Mouse (Mus musculus) olfactory bulb, adult 2 months (tissue): ENCODE data around the gene She. TPM values are rescaled to one million over a fixed set of nuclear protein-coding genes. Genes with fewer than 3 reads are reported as not detected.

Experiments
- H3K27ac ChIP-seq: fragments of 200-500 bp; 2 replicates; pipeline ENCODE4 v1.5.1; 2012; ENCODE audit warnings: low read depth, low read length; ENCODE audit not compliant: insufficient read depth
- H3K4me1 ChIP-seq: fragments of 200-500 bp; 2 replicates; pipeline ENCODE4 v1.6.1; 2012; ENCODE audit warnings: low read length; ENCODE audit not compliant: control insufficient read depth, insufficient read depth
- H3K4me3 ChIP-seq: fragments of 200-500 bp; 2 replicates; pipeline ENCODE4 v1.5.1; 2012; ENCODE audit warnings: mild to moderate bottlenecking, low read depth, low read length, moderate library complexity; ENCODE audit not compliant: insufficient read depth
- CTCF ChIP-seq: fragments of 200-500 bp; IDR thresholded peaks from 2 replicates; pipeline ENCODE4 v1.5.1; 2012; ENCODE audit warnings: low read depth, mild to moderate bottlenecking, low read length, moderate library complexity; ENCODE audit not compliant: insufficient read depth
- POLR2A ChIP-seq: fragments of 200-500 bp; IDR thresholded peaks from 2 replicates; pipeline ENCODE4 v1.6.1; 2012; ENCODE audit warnings: mild to moderate bottlenecking, low read depth, low read length, moderate library complexity; ENCODE audit not compliant: insufficient read depth
- WGBS: fragments of 180-500 bp; shearing (Covaris S2); methylation state at CpG from one replicate; pipeline ENCODE4 v1.1.7; 2018; 5-methylcytosine and 5-hydroxymethylcytosine counted together
- polyA plus RNA-seq: library from polyadenylated mRNA; stranded (reverse); fragments of >200 nt; gene quantifications from 2 replicates; pipeline ENCODE4 v1.2.4, GENCODE M21; 2012; ENCODE audit warnings: low replicate concordance; ENCODE audit not compliant: missing spikeins, insufficient read depth, insufficient read length

Gene She
- polyA plus RNA-seq: not detected in 2 replicates

- TF ChIP-seq POLR2A (no peak), CTCF (no peak)
- peak within 1 kb of the TSS; percentile 29 for H3K4me3 ChIP-seq
- peaks cover 14% of the 10 kb centered on the region for H3K4me1 ChIP-seq
- H3K27ac ChIP-seq: no peak within 1 kb of the TSS
- 3% methylated on average over 96 of the region's 96 CpGs for WGBS
Observed at GRCm38 (mm10) chr3:89830815-89831591, at the start of gene She. Gene She (plus strand): TSS chr3:89831370.

- Histone ChIP-seq H3K4me3 (no peak overlapping the region), H3K27ac (no peak overlapping the region), H3K4me1 (peaks cover 8% of the 10 kb centered on the region)
- no peak for TF ChIP-seq CTCF
- no peak for TF ChIP-seq POLR2A
- WGBS: 51% methylated on average over 5 of the region's 5 CpGs
Observed at GRCm38 (mm10) chr3:89781640-89782039, 49.5 kb upstream of the She start.

- TF ChIP-seq POLR2A: no peak
- peak; percentile 72 for TF ChIP-seq CTCF
- H3K27ac ChIP-seq: no peak overlapping the region
- peaks cover 8% of the 10 kb centered on the region for H3K4me1 ChIP-seq
- H3K4me3 ChIP-seq: no peak overlapping the region
- 18% methylated on average over 11 of the region's 11 CpGs for WGBS
Observed at GRCm38 (mm10) chr3:89784991-89785753, 46.0 kb upstream of the She start.

GRCm38 (mm10) chr3:89786275-89786674, 44.9 kb upstream of the She start:
- Histone ChIP-seq H3K4me1 (peaks cover 8% of the 10 kb centered on the region), H3K27ac (no peak overlapping the region), H3K4me3 (no peak overlapping the region)
- no peak for TF ChIP-seq POLR2A
- no peak for TF ChIP-seq CTCF
- 90% methylated on average over 6 of the region's 6 CpGs for WGBS

- Histone ChIP-seq H3K4me1 (peaks cover 8% of the 10 kb centered on the region), H3K27ac (no peak overlapping the region), H3K4me3 (no peak overlapping the region)
- 73% methylated on average over 16 of the region's 16 CpGs for WGBS
- no peak for TF ChIP-seq POLR2A
- no peak for TF ChIP-seq CTCF
Observed at GRCm38 (mm10) chr3:89788680-89789352, 42.4 kb upstream of the She start.

- H3K4me3 ChIP-seq: no peak overlapping the region
- 73% methylated on average over 2 of the region's 2 CpGs for WGBS
- TF ChIP-seq CTCF: no peak
- no peak for TF ChIP-seq POLR2A
- H3K27ac ChIP-seq: no peak overlapping the region
- H3K4me1 ChIP-seq: no peaks in the 10 kb centered on the region
Observed at GRCm38 (mm10) chr3:89794616-89795015, 36.6 kb upstream of the She start.

GRCm38 (mm10) chr3:89795746-89796145, 35.4 kb upstream of the She start:
- H3K4me1 ChIP-seq: no peaks in the 10 kb centered on the region
- no peak overlapping the region for H3K4me3 ChIP-seq
- H3K27ac ChIP-seq: no peak overlapping the region
- no peak for TF ChIP-seq CTCF
- no peak for TF ChIP-seq POLR2A
- WGBS: 73% methylated on average over 5 of the region's 5 CpGs

GRCm38 (mm10) chr3:89796358-89796757, 34.8 kb upstream of the She start:
- H3K4me1 ChIP-seq: no peaks in the 10 kb centered on the region
- H3K4me3 ChIP-seq: no peak overlapping the region
- 46% methylated on average over 4 of the region's 4 CpGs for WGBS
- H3K27ac ChIP-seq: no peak overlapping the region
- TF ChIP-seq CTCF (no peak), POLR2A (no peak)
